Mouse (Mus musculus): ENCODE measurements around the gene Muc4.

- no peak for TF ChIP-seq POLR2A (IDR thresholded peaks at IDR 0.05; ENCODE audit: extremely low read depth, insufficient read depth, low read length)
- TF ChIP-seq CTCF (IDR thresholded peaks at IDR 0.05; ENCODE audit: extremely low read depth, insufficient read depth, low read length), result no peak
Observed at GRCm38 (mm10) chr16:32708457-32709033, 27.1 kb upstream of the Muc4 start.

All from cortical plate, adult 2 months (tissue).